In genomic region chr6:87123973-87124372, GRCm38 (mm10) we compare ENCODE assay signal across 17 mouse cellular contexts. TPM values are rescaled to one million over a fixed set of nuclear protein-coding genes. Genes with fewer than 3 reads are reported as not detected.
"Had no signal": no experiment of that assay in that cellular context is flagged by ENCODE, and none has a peak within 500 bp of the region (broad histone marks: within the 10 kb centered on the region; RNA-seq: fewer than 3 reads in every experiment).

No protein-coding gene starts in this region.

- H3K9me3 ChIP-seq: liver, embryonic 15.5 days; midbrain, embryonic 13.5 days; midbrain, embryonic 15.5 days; neural tube, embryonic 12.5 days; stomach, embryonic 15.5 days had no signal

- H3K4me1 ChIP-seq: midbrain, embryonic 13.5 days; midbrain, embryonic 15.5 days; neural tube, embryonic 12.5 days had no signal

- H3K4me3 ChIP-seq: liver, embryonic 15.5 days; megakaryocyte, embryonic 14.5 days; midbrain, embryonic 13.5 days; midbrain, embryonic 15.5 days; neural tube, embryonic 12.5 days; stomach, embryonic 15.5 days had no signal

- DNase-seq: liver, postnatal 0 days; lung, embryonic 14.5 days; right cerebral cortex, postnatal 14 days; thymus, adult 2 months; thymus, postnatal 25 days; thymus, postnatal 4 days had no signal

- H3K4me2 ChIP-seq: liver, embryonic 15.5 days; lung, embryonic 14.5 days; midbrain, embryonic 11.5 days; midbrain, embryonic 13.5 days; midbrain, embryonic 15.5 days; neural tube, embryonic 12.5 days; stomach, embryonic 15.5 days had no signal

- H3K27me3 ChIP-seq: liver, embryonic 15.5 days; midbrain, embryonic 13.5 days; midbrain, embryonic 15.5 days; neural tube, embryonic 12.5 days; stomach, embryonic 15.5 days had no signal

- H3K36me3 ChIP-seq: liver, embryonic 15.5 days; midbrain, embryonic 13.5 days; midbrain, embryonic 15.5 days; neural tube, embryonic 12.5 days; stomach, embryonic 15.5 days had no signal

- H3K27ac ChIP-seq: liver, embryonic 15.5 days; macrophage; midbrain, embryonic 13.5 days; midbrain, embryonic 15.5 days; neural tube, embryonic 12.5 days; stomach, embryonic 15.5 days; stomach, postnatal 0 days had no signal

- H3K9ac ChIP-seq: liver, embryonic 15.5 days; liver, postnatal 0 days; lung, embryonic 14.5 days; midbrain, embryonic 13.5 days; midbrain, embryonic 15.5 days; neural tube, embryonic 12.5 days; stomach, embryonic 15.5 days had no signal

- ATAC-seq: liver, postnatal 0 days; midbrain, embryonic 13.5 days; midbrain, embryonic 15.5 days had no signal

RNA-seq across cellular contexts. Expression of gene D6Ertd527e, which starts 19.4 kb away (rescaled TPM):
- total RNA-seq: megakaryocyte progenitor cell, adult 5-6 weeks had no signal
- polyA plus RNA-seq: liver, embryonic 15.5 days; liver, postnatal 0 days; midbrain, embryonic 15.5 days; neural tube, embryonic 14.5 days had no signal
